Mouse (Mus musculus): ENCODE results near the gene Ccdc148. TPM values are rescaled to one million over a fixed set of nuclear protein-coding genes. Genes with fewer than 3 reads are reported as not detected.

The Ccdc148 gene
- polyA plus RNA-seq, 1 experiment from 2014 or later, result 0.51 TPM

GRCm38 (mm10) chr2:58905057-58905456 lies 255.4 kb downstream of the Ccdc148 start:
- Histone ChIP-seq H3K4me2 (ENCODE audit: low read length) (no peak overlapping the region), H3K9me3 (ENCODE audit: control insufficient read depth, low read length) (no peaks in the 10 kb centered on the region), H3K36me3 (ENCODE audit: control insufficient read depth, insufficient read depth, low read length) (no peaks in the 10 kb centered on the region), H3K27me3 (replicated peaks; ENCODE audit: control insufficient read depth, insufficient read depth, low read length) (no peaks in the 10 kb centered on the region), H3K4me3 (ENCODE audit: low read depth, low read length) (no peak overlapping the region), H3K9ac (ENCODE audit: low read length) (no peak overlapping the region), H3K4me1 (replicated peaks; ENCODE audit: control insufficient read depth, insufficient read depth, low read length) (no peaks in the 10 kb centered on the region), H3K27ac (ENCODE audit: low read depth) (no peak overlapping the region)
- ATAC-seq (replicated peaks; ENCODE audit: low FRiP score, low TSS enrichment, low read depth), result no peak
- WGBS, result 65% methylated on average over 4 of the region's 4 CpGs
- no peak for DNase-seq (ENCODE audit: low spot score)

DNA sequence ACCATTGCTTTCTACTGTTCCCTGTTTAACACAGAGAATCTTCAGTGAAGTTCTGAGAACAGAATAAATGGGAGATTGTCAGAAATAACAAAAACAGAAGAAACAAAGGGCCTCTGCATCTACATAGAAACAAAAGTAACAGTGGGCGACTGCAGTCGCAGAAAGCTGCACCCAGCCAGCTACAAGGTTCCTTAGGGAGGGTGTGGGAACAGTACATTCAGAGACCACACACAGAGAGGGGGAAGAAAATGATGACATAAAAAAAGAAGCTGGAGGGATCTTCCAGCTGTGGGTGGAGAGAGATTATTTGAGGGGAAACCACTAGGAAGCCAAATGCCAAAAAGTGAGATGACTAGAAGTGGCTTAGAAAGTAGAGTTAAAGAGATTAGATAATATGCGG lies 280.6 kb downstream of the Ccdc148 start:
- DNase-seq (ENCODE audit: low spot score) (no peak), ATAC-seq (replicated peaks; ENCODE audit: low FRiP score, low TSS enrichment, low read depth) (no peak)
- Histone ChIP-seq H3K4me2 (ENCODE audit: low read length) (no peak overlapping the region), H3K27me3 (replicated peaks; ENCODE audit: control insufficient read depth, insufficient read depth, low read length) (no peaks in the 10 kb centered on the region), H3K9ac (ENCODE audit: low read length) (no peak overlapping the region), H3K4me1 (replicated peaks; ENCODE audit: control insufficient read depth, insufficient read depth, low read length) (no peaks in the 10 kb centered on the region), H3K27ac (ENCODE audit: low read depth) (no peak overlapping the region), H3K36me3 (ENCODE audit: control insufficient read depth, insufficient read depth, low read length) (no peaks in the 10 kb centered on the region), H3K4me3 (ENCODE audit: low read depth, low read length) (no peak overlapping the region), H3K9me3 (ENCODE audit: control insufficient read depth, low read length) (no peaks in the 10 kb centered on the region)
- WGBS, result 41% methylated on average over 3 of the region's 3 CpGs

DNA sequence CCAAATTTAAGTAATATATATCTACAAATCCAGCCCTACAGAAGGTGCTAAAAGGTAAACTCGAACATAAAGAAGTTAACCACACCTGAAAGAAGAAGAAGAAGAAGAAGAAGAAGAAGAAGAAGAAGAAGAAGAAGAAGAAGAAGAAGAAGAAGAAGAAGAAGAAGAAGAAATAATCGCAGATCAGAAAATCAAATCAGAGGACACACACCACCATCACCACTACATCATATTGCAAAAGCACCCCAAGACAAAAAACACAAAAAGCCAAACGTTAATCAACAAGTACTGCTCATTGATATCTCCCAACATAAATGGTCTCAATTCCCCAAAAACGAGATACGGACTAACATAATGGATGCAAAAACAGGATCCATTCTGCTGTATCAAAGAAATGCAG lies 301.3 kb downstream of the Ccdc148 start, which contains the start of gene Gm11099:
Gene Gm11099 (plus strand): TSS at position 301 of the 400 bp plus-strand sequence.
- Histone ChIP-seq H3K9me3 (ENCODE audit: control insufficient read depth, low read length) (no peaks in the 10 kb centered on the region), H3K27ac (ENCODE audit: low read depth) (no peak within 1 kb of the TSS), H3K4me3 (ENCODE audit: low read depth, low read length) (no peak within 1 kb of the TSS), H3K36me3 (ENCODE audit: control insufficient read depth, insufficient read depth, low read length) (no peaks in the 10 kb centered on the region), H3K9ac (ENCODE audit: low read length) (no peak within 1 kb of the TSS), H3K27me3 (replicated peaks; ENCODE audit: control insufficient read depth, insufficient read depth, low read length) (no peaks in the 10 kb centered on the region), H3K4me2 (ENCODE audit: low read length) (no peak within 1 kb of the TSS), H3K4me1 (replicated peaks; ENCODE audit: control insufficient read depth, insufficient read depth, low read length) (no peaks in the 10 kb centered on the region)
- no peak for ATAC-seq (replicated peaks; ENCODE audit: low FRiP score, low TSS enrichment, low read depth)
- no peak for DNase-seq (ENCODE audit: low spot score)
- 88% methylated on average over 5 of the region's 5 CpGs for WGBS

DNA sequence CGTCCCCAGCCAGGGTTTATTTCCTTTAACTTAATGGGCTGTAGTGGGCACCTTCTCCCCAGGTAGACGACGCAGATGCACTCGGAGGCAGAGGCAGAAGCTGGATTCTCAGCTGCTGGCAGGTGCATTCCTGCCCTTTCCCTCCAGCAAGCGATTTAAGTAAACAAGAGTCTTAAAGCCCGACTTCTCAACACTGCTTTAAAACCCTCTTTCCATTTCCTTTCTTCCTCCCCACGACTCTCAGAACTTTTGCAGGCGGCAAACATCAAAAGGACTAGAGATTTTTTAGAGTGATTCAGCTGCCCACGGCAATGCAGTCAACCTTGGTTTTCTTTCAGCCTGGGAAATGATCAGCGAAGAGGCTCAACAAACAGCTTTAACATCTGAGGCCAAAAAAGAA lies 316.0 kb downstream of the Ccdc148 start:
- Histone ChIP-seq H3K9ac (ENCODE audit: low read length) (no peak overlapping the region), H3K9me3 (ENCODE audit: control insufficient read depth, low read length) (no peaks in the 10 kb centered on the region), H3K4me3 (ENCODE audit: low read depth, low read length) (no peak overlapping the region), H3K36me3 (ENCODE audit: control insufficient read depth, insufficient read depth, low read length) (no peaks in the 10 kb centered on the region), H3K4me1 (replicated peaks; ENCODE audit: control insufficient read depth, insufficient read depth, low read length) (no peaks in the 10 kb centered on the region; the same call in 1 of the 2 replicates), H3K27ac (ENCODE audit: low read depth) (no peak overlapping the region), H3K4me2 (ENCODE audit: low read length) (0 out of 2 replicates have a peak overlapping the region, but pooled peaks have one; percentile 11), H3K27me3 (replicated peaks; ENCODE audit: control insufficient read depth, insufficient read depth, low read length) (no peaks in the 10 kb centered on the region)
- 17% methylated on average over 10 of the region's 10 CpGs for WGBS
- DNase-seq (ENCODE audit: low spot score), result no peak
- no peak for ATAC-seq (replicated peaks; ENCODE audit: low FRiP score, low TSS enrichment, low read depth)

DNA sequence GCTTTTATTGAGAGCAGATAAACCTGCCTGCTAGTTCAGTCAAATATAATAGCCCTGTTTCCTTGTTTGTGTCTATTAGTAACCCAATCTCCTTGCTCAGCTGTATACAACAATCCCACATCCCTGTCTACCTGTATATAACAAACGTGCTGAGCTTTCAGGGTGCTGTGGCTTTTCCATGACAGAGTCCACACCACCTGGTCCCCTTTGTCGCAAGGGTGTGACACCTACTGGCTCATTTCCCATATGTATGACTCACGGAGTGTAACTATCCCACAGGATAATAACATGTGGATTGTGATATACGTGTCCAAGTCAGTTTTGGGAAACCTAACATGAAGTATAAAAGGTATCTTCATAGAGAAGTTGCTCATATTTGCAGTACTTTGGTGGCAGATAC lies 318.0 kb downstream of the Ccdc148 start:
- 89% methylated on average over 4 of the region's 4 CpGs for WGBS
- ATAC-seq (replicated peaks; ENCODE audit: low FRiP score, low TSS enrichment, low read depth) (no peak), DNase-seq (ENCODE audit: low spot score) (no peak)
- Histone ChIP-seq H3K27ac (ENCODE audit: low read depth) (no peak overlapping the region), H3K9ac (ENCODE audit: low read length) (no peak overlapping the region), H3K36me3 (ENCODE audit: control insufficient read depth, insufficient read depth, low read length) (no peaks in the 10 kb centered on the region), H3K27me3 (replicated peaks; ENCODE audit: control insufficient read depth, insufficient read depth, low read length) (no peaks in the 10 kb centered on the region), H3K4me3 (ENCODE audit: low read depth, low read length) (no peak overlapping the region), H3K9me3 (ENCODE audit: control insufficient read depth, low read length) (no peaks in the 10 kb centered on the region), H3K4me2 (ENCODE audit: low read length) (no peak overlapping the region), H3K4me1 (replicated peaks; ENCODE audit: control insufficient read depth, insufficient read depth, low read length) (no peaks in the 10 kb centered on the region; the same call in 1 of the 2 replicates)

DNA sequence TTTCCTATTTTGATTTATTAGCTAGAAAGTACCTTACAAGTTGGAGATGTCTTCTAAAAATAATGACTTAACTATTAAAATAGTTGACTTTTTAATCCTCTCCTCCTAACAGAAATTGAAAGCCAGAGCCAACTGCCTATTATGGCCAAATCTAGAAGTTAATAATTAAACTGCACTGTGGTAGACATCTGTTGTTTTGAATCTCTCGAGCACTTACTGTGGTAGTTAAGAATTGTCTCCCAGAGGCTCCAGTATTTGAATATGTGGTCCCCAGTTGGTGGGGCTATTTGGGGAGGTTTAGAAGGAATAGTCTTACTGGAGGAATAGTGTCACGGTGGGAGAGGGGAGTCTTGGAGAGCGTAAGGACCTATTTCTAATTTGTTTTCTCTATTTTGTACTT lies 319.5 kb downstream of the Ccdc148 start:
- Histone ChIP-seq H3K27ac (ENCODE audit: low read depth) (no peak overlapping the region), H3K4me2 (ENCODE audit: low read length) (no peak overlapping the region), H3K27me3 (replicated peaks; ENCODE audit: control insufficient read depth, insufficient read depth, low read length) (no peaks in the 10 kb centered on the region), H3K4me1 (replicated peaks; ENCODE audit: control insufficient read depth, insufficient read depth, low read length) (no peaks in the 10 kb centered on the region; the same call in 1 of the 2 replicates), H3K36me3 (ENCODE audit: control insufficient read depth, insufficient read depth, low read length) (no peaks in the 10 kb centered on the region), H3K9ac (ENCODE audit: low read length) (no peak overlapping the region), H3K9me3 (ENCODE audit: control insufficient read depth, low read length) (no peaks in the 10 kb centered on the region), H3K4me3 (ENCODE audit: low read depth, low read length) (no peak overlapping the region)
- ATAC-seq (replicated peaks; ENCODE audit: low FRiP score, low TSS enrichment, low read depth), result no peak
- 74% methylated on average over 3 of the region's 3 CpGs for WGBS
- no peak for DNase-seq (ENCODE audit: low spot score)

GRCm38 (mm10) chr2:58832253-58832980 lies 328.1 kb downstream of the Ccdc148 start:
- no peaks in the 10 kb centered on the region for H3K27me3 ChIP-seq (replicated peaks; ENCODE audit: control insufficient read depth, insufficient read depth, low read length)
- no peak overlapping the region for H3K4me2 ChIP-seq (ENCODE audit: low read length)
- no peak overlapping the region for H3K27ac ChIP-seq (ENCODE audit: low read depth)
- H3K9me3 ChIP-seq (ENCODE audit: control insufficient read depth, low read length), result no peaks in the 10 kb centered on the region
- WGBS, result 92% methylated on average over 20 of the region's 20 CpGs
- 0 out of 2 replicates have a peak, but pooled peaks cover 6% of the 10 kb centered on the region for H3K4me1 ChIP-seq (replicated peaks; ENCODE audit: control insufficient read depth, insufficient read depth, low read length)
- no peak overlapping the region for H3K4me3 ChIP-seq (ENCODE audit: low read depth, low read length)
- no peak for DNase-seq (ENCODE audit: low spot score)
- ATAC-seq (replicated peaks; ENCODE audit: low FRiP score, low TSS enrichment, low read depth), result no peak
- no peak overlapping the region for H3K9ac ChIP-seq (ENCODE audit: low read length)
- H3K36me3 ChIP-seq (ENCODE audit: control insufficient read depth, insufficient read depth, low read length), result no peaks in the 10 kb centered on the region

DNA sequence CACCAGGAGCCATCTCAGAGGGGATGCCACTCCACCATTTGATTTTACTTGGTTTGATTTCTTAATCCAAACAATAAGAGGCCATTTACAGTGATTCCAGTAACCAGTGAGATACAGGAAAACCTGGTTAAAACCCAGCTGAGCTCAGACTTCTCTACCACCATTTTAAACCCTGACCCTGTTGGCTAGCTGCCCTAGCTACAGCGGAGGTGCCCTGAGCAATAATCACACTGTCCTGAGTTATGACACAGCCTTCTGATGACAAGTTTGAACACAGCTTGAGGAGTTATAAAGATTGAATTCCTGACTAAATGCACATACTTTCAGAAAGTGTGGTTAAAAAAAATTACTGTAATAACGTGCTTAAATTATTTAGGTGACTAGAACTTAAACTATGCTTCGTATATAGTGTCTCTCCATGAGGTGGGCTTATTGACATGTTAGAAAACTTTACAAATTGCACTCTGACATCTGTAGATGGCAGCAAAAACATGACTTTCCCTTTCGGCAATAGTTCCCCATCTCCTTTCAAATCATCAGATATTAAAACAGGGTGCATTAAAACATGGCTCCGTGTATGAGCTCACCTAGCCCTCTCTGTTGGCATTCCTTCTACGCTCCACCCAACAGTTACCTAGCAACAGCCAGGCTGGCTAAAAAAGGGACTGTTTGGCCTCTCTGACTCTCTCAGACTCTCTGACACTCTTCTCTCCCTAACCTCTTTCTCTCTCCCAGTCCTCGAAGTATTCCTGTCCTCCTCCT lies 330.3 kb downstream of the Ccdc148 start:
- WGBS, result 56% methylated on average over 7 of the region's 7 CpGs
- Histone ChIP-seq H3K4me1 (replicated peaks; ENCODE audit: control insufficient read depth, insufficient read depth, low read length) (0 out of 2 replicates have a peak, but pooled peaks cover 6% of the 10 kb centered on the region), H3K4me3 (ENCODE audit: low read depth, low read length) (no peak overlapping the region), H3K9me3 (ENCODE audit: control insufficient read depth, low read length) (no peaks in the 10 kb centered on the region), H3K4me2 (ENCODE audit: low read length) (no peak overlapping the region), H3K9ac (ENCODE audit: low read length) (no peak overlapping the region), H3K27ac (ENCODE audit: low read depth) (no peak overlapping the region), H3K27me3 (replicated peaks; ENCODE audit: control insufficient read depth, insufficient read depth, low read length) (no peaks in the 10 kb centered on the region), H3K36me3 (ENCODE audit: control insufficient read depth, insufficient read depth, low read length) (no peaks in the 10 kb centered on the region)
- ATAC-seq (replicated peaks; ENCODE audit: low FRiP score, low TSS enrichment, low read depth) (no peak), DNase-seq (ENCODE audit: low spot score) (no peak)
